Mouse (Mus musculus): ENCODE data around the gene Chp2.
"Not testable (repeated sequence)": the region's sequence is repeated elsewhere in the genome, so short reads cannot be mapped to it uniquely, and the experiment has no call there.

The Chp2 gene

GRCm38 (mm10) chr7:122242744-122243143 lies 23.4 kb downstream of the Chp2 start:
- not testable (repeated sequence) for DNase-seq

- no peak for DNase-seq
Observed at GRCm38 (mm10) chr7:122244166-122244565, 24.9 kb downstream of the Chp2 start.

- DNase-seq, result no peak
Observed at GRCm38 (mm10) chr7:122244584-122244983, 25.3 kb downstream of the Chp2 start.

GRCm38 (mm10) chr7:122245976-122246375 lies 26.7 kb downstream of the Chp2 start:
- DNase-seq, result no peak

GRCm38 (mm10) chr7:122247254-122247864 lies 28.1 kb downstream of the Chp2 start:
- no peak for DNase-seq

GRCm38 (mm10) chr7:122249321-122249821 lies 30.1 kb downstream of the Chp2 start:
- no peak for DNase-seq

GRCm38 (mm10) chr7:122251197-122252011 lies 32.1 kb downstream of the Chp2 start:
- peak; percentile 82 for DNase-seq

- no peak for DNase-seq
Observed at GRCm38 (mm10) chr7:122256722-122257121, 37.4 kb downstream of the Chp2 start.

- DNase-seq, result no peak
Observed at GRCm38 (mm10) chr7:122258521-122258920, 39.2 kb downstream of the Chp2 start.

- no peak for DNase-seq
Observed at GRCm38 (mm10) chr7:122260055-122260602, 40.8 kb downstream of the Chp2 start.

GRCm38 (mm10) chr7:122268983-122269486 lies 49.7 kb downstream of the Chp2 start:
- no peak for DNase-seq

- DNase-seq, result no peak
Observed at GRCm38 (mm10) chr7:122272334-122272733, 53.0 kb downstream of the Chp2 start.
